Mouse (Mus musculus) midbrain, embryonic 14.5 days (tissue): Measurements from ENCODE around the gene Scg5. TPM values are rescaled to one million over a fixed set of nuclear protein-coding genes. Genes with fewer than 3 reads are reported as not detected.

Source experiments
- ATAC-seq: fragments of 200-750 bp; cut with Nextera tagmentation; 2 replicates; pipeline ENCODE4 v1.8.0; 2017; ENCODE audit warnings: moderate number of reproducible peaks, moderate library complexity; ENCODE audit not compliant: low FRiP score, low TSS enrichment
- DNase-seq: peaks from one replicate; pipeline ENCODE4 v3.0.0-alpha.2; 2015
- H3K27ac ChIP-seq: fragments of 300-500 bp; sonication (generic); replicated peaks from 2 replicates; pipeline ENCODE4 v1.5.1; 2014; ENCODE audit warnings: mild to moderate bottlenecking, low read depth, low read length, moderate library complexity
- H3K27me3 ChIP-seq: fragments of 300-500 bp; sonication (generic); 2 replicates; pipeline ENCODE4 v1.6.1; 2014; ENCODE audit warnings: low read length, control low read depth, mixed read lengths; ENCODE audit not compliant: control insufficient read depth, insufficient read depth
- H3K36me3 ChIP-seq: fragments of 300-500 bp; sonication (generic); 2 replicates; pipeline ENCODE4 v1.6.1; 2014; ENCODE audit warnings: low read length, control low read depth; ENCODE audit not compliant: control insufficient read depth, insufficient read depth
- H3K4me1 ChIP-seq: fragments of 300-500 bp; sonication (generic); 2 replicates; pipeline ENCODE4 v1.6.1; 2014; ENCODE audit warnings: mild to moderate bottlenecking, antibody characterized with exemption, low read length, control low read depth; ENCODE audit not compliant: control insufficient read depth, insufficient read depth
- H3K4me2 ChIP-seq: fragments of 300-500 bp; sonication (generic); 2 replicates; pipeline ENCODE4 v1.6.1; 2014; ENCODE audit warnings: mild to moderate bottlenecking, low read length, moderate library complexity
- H3K4me3 ChIP-seq: fragments of 300-500 bp; sonication (generic); replicated peaks from 2 replicates; pipeline ENCODE4 v1.5.1; 2014; ENCODE audit warnings: low read depth, low read length
- H3K9ac ChIP-seq: fragments of 300-500 bp; sonication (generic); replicated peaks from 2 replicates; pipeline ENCODE4 v1.6.1; 2014; ENCODE audit warnings: mild to moderate bottlenecking, low read length, moderate library complexity
- H3K9me3 ChIP-seq: fragments of 300-500 bp; sonication (generic); 2 replicates; pipeline ENCODE4 v1.6.1; 2016; ENCODE audit warnings: low read length, control low read depth, mixed read lengths; ENCODE audit not compliant: control insufficient read depth
- WGBS: fragments of 180-500 bp; shearing (Covaris S2); extraction: QIAGEN DNeasy Blood & Tissue Kit; methylation state at CpG from one replicate; pipeline ENCODE4 v1.1.7; 2014; 5-methylcytosine and 5-hydroxymethylcytosine counted together
- polyA plus RNA-seq: library from polyadenylated mRNA; unstranded; fragments of >200 nt; fragmentation: Nextera tagmentation; extraction: Ambion mirVana; gene quantifications from 2 replicates; pipeline ENCODE4 v1.2.1, GENCODE M21; 2014

Gene Scg5
- polyA plus RNA-seq, 1 experiment from 2014 or later = 251 TPM

- no peak for DNase-seq
- WGBS = 90% methylated on average over 4 of the region's 4 CpGs
- Histone ChIP-seq H3K4me3 (no peak overlapping the region), H3K4me1 (no peaks in the 10 kb centered on the region), H3K27me3 (no peaks in the 10 kb centered on the region), H3K36me3 (0 out of 2 replicates have a peak, but pooled peaks cover 13% of the 10 kb centered on the region), H3K9ac (no peak overlapping the region), H3K9me3 (no peaks in the 10 kb centered on the region), H3K27ac (no peak overlapping the region), H3K4me2 (no peak overlapping the region)
- ATAC-seq = no peak
Observed at GRCm38 (mm10) chr2:113841656-113842437, 12.9 kb upstream of the Scg5 start.

DNA sequence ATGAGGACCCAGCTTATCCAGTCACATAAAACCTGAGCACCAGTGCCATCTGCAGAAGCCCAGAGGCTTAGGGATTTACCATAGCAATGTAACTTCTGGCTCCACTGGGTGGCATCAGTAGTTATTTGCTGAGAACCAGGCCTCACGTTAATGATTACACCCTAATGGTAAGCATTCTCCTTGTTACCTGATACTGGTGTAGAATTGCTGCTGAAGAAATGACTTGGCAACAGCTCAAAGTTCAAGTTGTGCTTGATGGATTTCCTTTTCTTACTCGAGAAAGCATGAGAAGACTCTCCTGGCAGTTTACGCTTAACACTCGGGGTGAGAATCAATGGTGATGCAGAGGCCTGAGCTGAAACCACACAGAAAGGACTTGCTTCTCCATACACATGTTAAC, 10.6 kb upstream of the Scg5 start:
- no peak for ATAC-seq

DNA sequence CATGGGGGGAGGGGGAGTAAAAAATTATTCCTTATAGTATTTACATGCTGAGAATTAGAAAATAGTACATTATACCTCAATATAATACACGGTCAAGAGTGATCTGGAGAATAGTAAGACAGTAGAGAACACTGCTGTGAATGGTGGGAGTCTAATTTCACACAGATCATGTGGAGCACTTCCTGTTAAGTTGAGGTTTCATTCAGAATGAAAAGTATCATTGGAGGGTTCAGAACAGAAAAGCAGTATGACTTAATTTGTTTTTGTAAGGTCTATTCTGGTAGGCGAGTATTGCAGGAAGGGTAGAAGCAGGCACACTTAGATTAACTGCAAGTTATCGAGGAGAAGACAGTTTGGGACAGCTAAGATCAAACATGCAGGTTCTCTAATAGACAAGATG, 6.3 kb upstream of the Scg5 start:
- H3K9me3 ChIP-seq = no peaks in the 10 kb centered on the region
- H3K27me3 ChIP-seq = no peaks in the 10 kb centered on the region
- ATAC-seq (no peak), DNase-seq (no peak)
- H3K4me3 ChIP-seq = no peak overlapping the region
- H3K27ac ChIP-seq = no peak overlapping the region
- no peak overlapping the region for H3K4me2 ChIP-seq
- 95% methylated on average over 3 of the region's 3 CpGs for WGBS
- peaks cover 30% of the 10 kb centered on the region; the same call in 1 of the 2 replicates for H3K36me3 ChIP-seq
- H3K9ac ChIP-seq = no peak overlapping the region
- no peaks in the 10 kb centered on the region for H3K4me1 ChIP-seq

More for the DNA sequence above, 10.6 kb upstream of the Scg5 start:
- Histone ChIP-seq H3K9ac (no peak overlapping the region), H3K4me1 (no peaks in the 10 kb centered on the region), H3K9me3 (no peaks in the 10 kb centered on the region), H3K27me3 (no peaks in the 10 kb centered on the region), H3K36me3 (peaks cover 21% of the 10 kb centered on the region; the same call in 1 of the 2 replicates), H3K27ac (no peak overlapping the region), H3K4me3 (no peak overlapping the region), H3K4me2 (no peak overlapping the region)
- WGBS = 91% methylated on average over 4 of the region's 4 CpGs
- no peak for DNase-seq

DNA sequence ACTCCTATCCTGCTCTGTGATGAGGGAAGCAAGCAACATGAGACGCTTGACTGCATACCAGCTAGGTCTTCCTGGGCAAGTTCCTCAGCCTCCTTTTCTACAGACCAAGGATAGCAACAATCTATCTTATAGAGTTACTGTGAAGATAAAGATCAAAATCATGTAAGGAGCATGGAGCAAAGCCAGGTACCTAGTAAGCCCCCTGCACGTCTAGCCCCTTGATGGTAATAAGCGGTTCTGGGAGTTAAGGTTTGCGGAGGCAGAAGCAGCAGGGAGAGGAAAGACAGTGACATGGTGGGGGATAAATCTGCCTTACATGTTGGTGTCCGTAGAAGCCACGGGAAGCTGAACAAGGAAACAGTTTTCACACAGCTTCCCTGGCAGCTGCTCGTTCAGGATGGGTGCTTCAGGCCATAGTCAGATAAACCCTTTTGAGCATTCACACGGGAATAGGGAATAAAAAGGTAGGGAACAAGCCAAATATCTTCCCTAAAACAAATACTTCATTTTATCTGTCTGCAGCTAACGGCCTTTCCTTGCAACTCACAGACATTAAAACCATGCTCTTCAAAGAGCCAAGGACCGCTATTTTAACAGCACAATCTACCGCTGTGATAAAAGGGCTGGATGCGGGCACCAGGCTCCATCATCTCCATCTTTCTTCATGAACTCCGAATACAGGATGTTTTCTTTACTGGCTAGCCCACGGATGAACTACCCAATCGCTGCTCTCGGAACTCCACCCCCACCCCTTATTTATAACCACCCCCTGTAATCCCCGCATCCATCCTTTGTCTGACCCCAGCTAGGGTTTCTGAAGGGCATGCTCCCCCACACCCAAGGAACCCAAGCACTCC, 607 bp downstream of the Scg5 start:
- Histone ChIP-seq H3K36me3 (peaks cover 10% of the 10 kb centered on the region), H3K9me3 (no peaks in the 10 kb centered on the region), H3K4me2 (peak overlapping the region; percentile 63), H3K4me3 (peak overlapping the region; percentile 68), H3K27me3 (no peaks in the 10 kb centered on the region), H3K27ac (peak overlapping the region; percentile 99), H3K9ac (peak overlapping the region; percentile 88), H3K4me1 (peaks cover 38% of the 10 kb centered on the region)
- ATAC-seq (peak; percentile 92), DNase-seq (peak; percentile 62)
- 3% methylated on average over 17 of the region's 17 CpGs for WGBS

- no peaks in the 10 kb centered on the region for H3K27me3 ChIP-seq
- H3K9ac ChIP-seq = no peak overlapping the region
- H3K36me3 ChIP-seq = peaks cover 34% of the 10 kb centered on the region
- H3K4me2 ChIP-seq = no peak overlapping the region
- peak; percentile 84 for DNase-seq
- ATAC-seq = no peak
- peaks cover 32% of the 10 kb centered on the region for H3K4me1 ChIP-seq
- H3K4me3 ChIP-seq = no peak overlapping the region
- no peak overlapping the region for H3K27ac ChIP-seq
- 0% methylated on average over 2 of the region's 2 CpGs for WGBS
- H3K9me3 ChIP-seq = no peaks in the 10 kb centered on the region
Observed at GRCm38 (mm10) chr2:113823909-113824308, 5.0 kb downstream of the Scg5 start.

DNA sequence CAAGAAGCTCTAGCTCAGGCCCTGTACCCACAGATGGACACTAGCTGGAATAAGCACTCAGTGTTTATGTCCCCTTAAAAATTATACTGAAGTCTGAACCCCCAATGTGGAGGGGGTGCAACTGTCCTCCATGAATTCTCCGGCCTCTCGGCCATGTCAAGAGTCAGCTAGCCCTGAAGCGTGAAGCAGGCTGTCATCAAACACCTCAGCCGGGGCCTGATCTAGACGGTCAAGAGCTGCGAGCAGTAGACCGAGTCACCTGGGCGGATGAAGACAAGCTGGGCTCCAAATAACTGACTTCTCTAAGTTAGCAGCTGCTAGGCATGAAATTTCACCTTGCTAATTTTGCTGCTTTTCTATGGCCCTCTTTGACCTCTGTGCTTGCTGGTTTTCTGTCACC, 6.6 kb downstream of the Scg5 start:
- DNase-seq = no peak
- Histone ChIP-seq H3K36me3 (peaks cover 47% of the 10 kb centered on the region), H3K4me2 (no peak overlapping the region), H3K27ac (no peak overlapping the region), H3K4me3 (no peak overlapping the region), H3K4me1 (peaks cover 29% of the 10 kb centered on the region), H3K27me3 (no peaks in the 10 kb centered on the region), H3K9ac (no peak overlapping the region), H3K9me3 (no peaks in the 10 kb centered on the region)
- no peak for ATAC-seq
- 93% methylated on average over 8 of the region's 8 CpGs for WGBS

GRCm38 (mm10) chr2:113821176-113821734, 7.7 kb downstream of the Scg5 start:
- H3K36me3 ChIP-seq = peaks cover 50% of the 10 kb centered on the region
- no peak for ATAC-seq
- 90% methylated on average over 12 of the region's 12 CpGs for WGBS
- H3K27me3 ChIP-seq = no peaks in the 10 kb centered on the region
- peaks cover 17% of the 10 kb centered on the region for H3K4me1 ChIP-seq
- no peak overlapping the region for H3K27ac ChIP-seq
- no peak overlapping the region for H3K4me2 ChIP-seq
- H3K9me3 ChIP-seq = no peaks in the 10 kb centered on the region
- H3K4me3 ChIP-seq = no peak overlapping the region
- no peak overlapping the region for H3K9ac ChIP-seq
- DNase-seq = no peak

- ATAC-seq = no peak
- H3K9ac ChIP-seq = no peak overlapping the region
- H3K4me2 ChIP-seq = no peak overlapping the region
- H3K4me1 ChIP-seq = peaks cover 6% of the 10 kb centered on the region; the same call in 1 of the 2 replicates
- no peak overlapping the region for H3K27ac ChIP-seq
- H3K36me3 ChIP-seq = peaks cover 46% of the 10 kb centered on the region
- WGBS = 94% methylated on average over 15 of the region's 15 CpGs
- no peak overlapping the region for H3K4me3 ChIP-seq
- DNase-seq = no peak
- H3K27me3 ChIP-seq = no peaks in the 10 kb centered on the region
- no peaks in the 10 kb centered on the region for H3K9me3 ChIP-seq
Observed at GRCm38 (mm10) chr2:113820117-113820516, 8.8 kb downstream of the Scg5 start.
